Mouse (Mus musculus) limb, embryonic 15.5 days (tissue): ENCODE measurements around the gene Gm20388. TPM values are rescaled to one million over a fixed set of nuclear protein-coding genes. Genes with fewer than 3 reads are reported as not detected.

Experiments
- ATAC-seq: fragments of 200-750 bp; cut with Nextera tagmentation; 2 replicates; pipeline ENCODE4 v1.8.0; 2017; ENCODE audit warnings: low read depth, moderate TSS enrichment; ENCODE audit not compliant: insufficient number of reproducible peaks, low FRiP score, low TSS enrichment
- H3K27ac ChIP-seq: fragments of 300-500 bp; sonication (generic); 2 replicates; pipeline ENCODE4 v1.5.1; 2015; ENCODE audit warnings: moderate library complexity, mild to moderate bottlenecking, inconsistent platforms
- H3K27me3 ChIP-seq: fragments of 300-500 bp; sonication (generic); 2 replicates; pipeline ENCODE4 v1.6.1; 2015; ENCODE audit warnings: inconsistent platforms
- H3K36me3 ChIP-seq: fragments of 300-500 bp; sonication (generic); 2 replicates; pipeline ENCODE4 v1.6.1; 2015; ENCODE audit warnings: inconsistent platforms
- H3K4me1 ChIP-seq: fragments of 300-500 bp; sonication (generic); 2 replicates; pipeline ENCODE4 v1.6.1; 2015; ENCODE audit warnings: inconsistent platforms
- H3K4me2 ChIP-seq: fragments of 300-500 bp; sonication (generic); 2 replicates; pipeline ENCODE4 v1.6.1; 2015; ENCODE audit warnings: mild to moderate bottlenecking, inconsistent platforms
- H3K4me3 ChIP-seq: fragments of 300-500 bp; sonication (generic); 2 replicates; pipeline ENCODE4 v1.5.1; 2015; ENCODE audit warnings: mild to moderate bottlenecking, inconsistent platforms
- H3K9ac ChIP-seq: fragments of 300-500 bp; sonication (generic); 2 replicates; pipeline ENCODE4 v1.6.1; 2015; ENCODE audit warnings: inconsistent platforms
- H3K9me3 ChIP-seq: fragments of 300-500 bp; sonication (generic); 2 replicates; pipeline ENCODE4 v1.6.1; 2016; ENCODE audit warnings: inconsistent platforms
- WGBS: fragments of 180-500 bp; shearing (Covaris S2); methylation state at CpG from one replicate; pipeline ENCODE4 v1.1.7; 2015; 5-methylcytosine and 5-hydroxymethylcytosine counted together
- polyA plus RNA-seq: library from polyadenylated mRNA; unstranded; fragments of >200 nt; fragmentation: Nextera tagmentation; extraction: Ambion mirVana; gene quantifications from 2 replicates; pipeline ENCODE4 v1.2.1, GENCODE M21; 2015

The Gm20388 gene
- polyA plus RNA-seq, 1 experiment from 2014 or later: 4.9 TPM

DNA sequence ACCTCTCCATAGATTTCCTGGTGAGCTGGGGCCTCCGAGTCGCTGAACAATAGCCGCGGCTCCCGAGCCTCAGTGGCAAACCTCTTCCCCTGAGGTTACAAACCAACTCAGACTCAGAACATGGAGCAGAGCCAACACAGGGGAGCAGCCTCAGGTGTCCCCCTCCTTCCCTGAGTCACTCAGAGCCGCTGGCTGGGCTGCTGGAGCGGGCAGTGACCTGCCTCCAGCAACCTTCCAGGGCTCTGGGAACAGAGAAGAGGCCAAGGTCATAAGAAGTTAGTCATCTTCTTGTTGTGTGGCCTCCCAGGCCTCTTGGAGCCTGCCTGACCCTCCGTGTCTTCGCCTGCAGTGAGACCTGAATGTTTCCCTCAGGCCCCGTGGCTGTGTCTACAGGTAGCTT, 1107.6 kb downstream of the Gm20388 start:
- H3K4me2 ChIP-seq: no peak overlapping the region
- H3K9ac ChIP-seq: no peak overlapping the region
- no peaks in the 10 kb centered on the region for H3K36me3 ChIP-seq
- H3K27ac ChIP-seq: no peak overlapping the region
- H3K4me1 ChIP-seq: peaks cover 8% of the 10 kb centered on the region; the same call in 1 of the 2 replicates
- H3K27me3 ChIP-seq: peaks cover 68% of the 10 kb centered on the region
- no peak overlapping the region for H3K4me3 ChIP-seq
- ATAC-seq: no peak
- no peaks in the 10 kb centered on the region for H3K9me3 ChIP-seq
- WGBS: 78% methylated on average over 10 of the region's 10 CpGs

DNA sequence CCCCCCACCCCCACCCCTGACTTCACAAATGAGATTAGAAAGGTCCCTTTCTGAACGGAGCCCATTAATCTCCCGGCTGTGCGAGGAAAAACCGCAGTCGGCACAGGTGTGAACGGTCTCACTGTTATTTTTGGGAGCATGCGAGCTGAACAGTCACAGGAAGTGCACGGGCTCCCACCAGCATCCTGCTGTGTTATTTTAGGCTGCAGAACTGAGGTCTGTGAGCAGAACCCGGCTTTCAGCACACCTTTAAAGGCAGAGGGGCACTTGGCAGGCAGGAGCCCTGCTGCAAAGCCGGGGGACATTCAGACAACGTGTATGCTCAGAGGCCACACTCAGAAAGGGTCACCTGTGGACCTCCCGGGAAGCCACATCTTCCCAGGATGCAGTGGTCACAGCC, 1110.8 kb downstream of the Gm20388 start:
- Histone ChIP-seq H3K9me3 (no peaks in the 10 kb centered on the region), H3K4me1 (peaks cover 11% of the 10 kb centered on the region; the same call in 1 of the 2 replicates), H3K27me3 (peaks cover 78% of the 10 kb centered on the region), H3K4me3 (no peak overlapping the region), H3K4me2 (no peak overlapping the region), H3K36me3 (no peaks in the 10 kb centered on the region), H3K27ac (no peak overlapping the region), H3K9ac (no peak overlapping the region)
- ATAC-seq: no peak
- WGBS: 22% methylated on average over 12 of the region's 12 CpGs

DNA sequence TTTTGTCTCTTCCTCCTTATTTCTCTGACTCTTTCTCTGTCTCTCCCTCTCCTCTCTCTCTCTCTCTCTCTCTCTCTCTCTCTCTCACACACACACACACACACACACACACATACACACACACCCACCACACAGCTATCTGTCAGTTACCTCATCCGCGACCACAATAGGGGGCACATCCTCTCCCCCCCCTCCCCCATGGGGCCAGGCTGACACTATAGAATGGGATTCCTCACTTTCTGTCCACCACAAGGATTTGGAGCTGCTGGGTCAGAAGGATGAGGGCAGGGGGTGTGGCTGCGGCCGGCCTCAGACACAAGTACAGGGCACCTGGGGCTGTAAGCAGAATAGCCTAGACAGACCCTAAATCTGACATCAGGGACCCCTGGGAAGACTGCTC, 1112.4 kb downstream of the Gm20388 start:
- H3K27ac ChIP-seq: no peak overlapping the region
- peaks cover 82% of the 10 kb centered on the region for H3K27me3 ChIP-seq
- 88% methylated on average over 4 of the region's 4 CpGs for WGBS
- H3K9me3 ChIP-seq: no peaks in the 10 kb centered on the region
- H3K9ac ChIP-seq: no peak overlapping the region
- no peaks in the 10 kb centered on the region for H3K36me3 ChIP-seq
- peaks cover 17% of the 10 kb centered on the region for H3K4me1 ChIP-seq
- no peak overlapping the region for H3K4me2 ChIP-seq
- no peak for ATAC-seq
- no peak overlapping the region for H3K4me3 ChIP-seq

DNA sequence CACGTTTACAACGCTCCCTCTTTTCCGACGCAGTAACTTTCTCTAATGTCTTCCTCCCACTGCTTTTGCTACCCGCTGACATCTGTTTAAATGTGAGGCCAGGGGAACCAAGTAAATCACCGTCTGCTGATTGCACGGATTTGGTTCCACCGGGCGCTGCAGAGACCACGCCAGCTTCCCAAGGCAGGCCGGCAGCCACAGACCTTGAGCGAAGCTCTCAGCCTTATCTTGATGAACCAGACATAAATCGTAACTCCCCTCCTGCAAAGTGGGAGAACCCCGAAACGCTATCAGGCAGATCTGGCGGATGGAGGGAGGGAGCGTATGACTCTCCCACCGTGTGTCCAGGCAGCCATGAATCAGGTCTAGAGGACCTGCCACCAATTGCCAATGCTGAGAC, 1113.1 kb downstream of the Gm20388 start:
- Histone ChIP-seq H3K4me2 (no peak overlapping the region), H3K27me3 (peaks cover 76% of the 10 kb centered on the region), H3K9ac (no peak overlapping the region), H3K4me1 (peaks cover 17% of the 10 kb centered on the region), H3K36me3 (no peaks in the 10 kb centered on the region), H3K27ac (no peak overlapping the region), H3K9me3 (no peaks in the 10 kb centered on the region), H3K4me3 (no peak overlapping the region)
- no peak for ATAC-seq
- 17% methylated on average over 18 of the region's 18 CpGs for WGBS

DNA sequence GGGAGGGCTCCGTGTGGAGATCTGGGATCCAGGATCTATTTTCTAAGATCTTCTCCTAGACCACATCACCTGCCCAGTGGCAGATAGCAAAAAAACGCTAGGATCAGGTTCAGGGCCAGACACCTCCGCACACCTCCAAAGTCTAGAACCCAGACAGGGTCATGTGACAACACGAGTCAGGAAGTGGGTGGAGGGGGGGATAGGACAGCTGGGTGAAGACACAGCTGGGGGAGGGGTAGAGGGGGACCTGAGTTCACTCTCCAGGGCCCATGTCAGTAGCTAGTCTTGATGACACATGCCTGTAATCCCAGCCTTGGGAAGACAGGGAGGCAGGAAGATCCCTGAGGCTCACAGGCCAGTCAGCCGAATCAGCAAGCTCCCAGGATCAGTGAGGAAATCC, 1114.8 kb downstream of the Gm20388 start:
- 61% methylated on average over 5 of the region's 5 CpGs for WGBS

DNA sequence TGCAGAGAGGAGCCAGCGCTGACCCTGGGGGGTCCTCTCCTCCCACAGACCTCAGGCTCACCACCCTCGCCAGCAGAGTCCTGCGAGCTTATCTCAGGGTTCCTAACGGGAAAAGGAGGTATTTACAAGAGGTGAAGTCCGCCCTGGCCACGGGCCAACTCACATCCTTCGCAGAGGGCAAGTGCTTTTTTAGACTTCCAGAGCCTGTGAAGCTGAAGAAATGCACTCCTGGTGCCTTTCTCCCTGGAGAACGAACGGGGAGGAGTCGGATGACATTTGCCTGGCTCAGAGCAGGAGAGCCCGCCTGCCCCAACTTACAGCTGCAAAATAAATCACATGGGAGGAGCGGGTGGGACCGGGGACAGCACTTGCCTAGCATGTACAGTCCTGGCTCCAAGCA, 1117.1 kb downstream of the Gm20388 start:
- no peak overlapping the region for H3K27ac ChIP-seq
- no peak; the same call in 1 of the 2 replicates for ATAC-seq
- H3K9me3 ChIP-seq: no peaks in the 10 kb centered on the region
- peaks cover 12% of the 10 kb centered on the region for H3K4me1 ChIP-seq
- whole genome bisulfite sequencing: 9% methylated on average over 13 of the region's 13 CpGs
- H3K9ac ChIP-seq: no peak overlapping the region
- no peak overlapping the region for H3K4me2 ChIP-seq
- no peaks in the 10 kb centered on the region for H3K36me3 ChIP-seq
- no peak overlapping the region for H3K4me3 ChIP-seq
- H3K27me3 ChIP-seq: peaks cover 78% of the 10 kb centered on the region

More for the DNA sequence above, 1114.8 kb downstream of the Gm20388 start:
- Histone ChIP-seq H3K9ac (no peak overlapping the region), H3K4me2 (no peak overlapping the region), H3K27me3 (peaks cover 80% of the 10 kb centered on the region), H3K4me1 (peaks cover 17% of the 10 kb centered on the region), H3K9me3 (no peaks in the 10 kb centered on the region), H3K27ac (no peak overlapping the region), H3K4me3 (no peak overlapping the region), H3K36me3 (no peaks in the 10 kb centered on the region)
- ATAC-seq: no peak

DNA sequence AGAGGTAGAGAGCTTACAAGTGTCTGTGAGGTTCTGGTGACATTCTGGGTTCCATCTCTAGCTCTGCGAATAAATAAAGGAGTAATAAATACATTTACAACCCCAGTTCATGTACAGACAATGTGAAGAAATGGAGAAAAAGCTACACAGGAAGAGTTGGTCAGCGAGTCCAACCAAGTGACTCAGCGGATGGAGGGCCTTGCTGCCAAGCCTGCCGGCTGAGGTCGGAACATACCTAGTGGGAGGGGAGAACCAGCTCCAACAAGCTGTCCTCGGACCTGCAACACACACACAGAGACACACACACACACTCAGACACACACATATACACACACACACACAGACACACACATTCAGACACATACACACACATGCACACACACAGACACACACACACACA, 1118.4 kb downstream of the Gm20388 start:
- Histone ChIP-seq H3K9ac (no peak overlapping the region), H3K36me3 (no peaks in the 10 kb centered on the region)
- no peak for ATAC-seq

DNA sequence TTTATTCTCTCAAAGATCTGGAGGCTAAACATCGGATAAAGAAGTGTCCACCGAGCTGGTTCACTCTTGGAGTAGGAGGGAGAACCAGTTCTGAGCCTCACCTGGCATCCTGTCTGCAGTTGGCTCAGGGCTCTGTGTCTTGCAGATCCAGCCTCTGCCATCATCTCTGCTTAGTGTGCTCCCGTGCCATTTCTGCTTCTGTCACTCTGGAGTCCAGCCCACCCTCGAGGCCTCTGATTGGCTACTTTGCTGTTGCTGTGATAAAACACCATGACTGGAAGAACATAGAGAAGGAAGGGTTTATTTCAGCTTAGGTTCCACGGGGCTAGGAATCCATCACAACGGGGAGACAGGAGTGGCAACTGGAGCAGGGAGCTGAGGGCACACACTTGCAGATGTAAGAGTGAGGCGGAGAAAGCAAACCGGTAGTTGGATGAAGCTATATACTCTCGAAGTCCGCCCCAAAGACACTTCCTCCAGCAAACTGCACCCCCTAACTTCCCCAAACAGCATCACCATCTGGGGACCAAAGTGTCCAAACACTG, 1119.9 kb downstream of the Gm20388 start:
- Histone ChIP-seq H3K27ac (no peak overlapping the region), H3K9me3 (no peaks in the 10 kb centered on the region), H3K4me1 (peaks cover 14% of the 10 kb centered on the region), H3K9ac (no peak overlapping the region), H3K4me2 (no peak overlapping the region), H3K36me3 (no peaks in the 10 kb centered on the region), H3K27me3 (peaks cover 59% of the 10 kb centered on the region), H3K4me3 (no peak overlapping the region)
- WGBS: 63% methylated on average over 10 of the region's 10 CpGs
- ATAC-seq: no peak

More for the DNA sequence above, 1118.4 kb downstream of the Gm20388 start:
- H3K27ac ChIP-seq: no peak overlapping the region
- peaks cover 72% of the 10 kb centered on the region for H3K27me3 ChIP-seq
- H3K4me2 ChIP-seq: no peak overlapping the region
- WGBS: 83% methylated on average over 6 of the region's 6 CpGs
- peaks cover 12% of the 10 kb centered on the region for H3K4me1 ChIP-seq
- H3K9me3 ChIP-seq: no peaks in the 10 kb centered on the region
- no peak overlapping the region for H3K4me3 ChIP-seq

DNA sequence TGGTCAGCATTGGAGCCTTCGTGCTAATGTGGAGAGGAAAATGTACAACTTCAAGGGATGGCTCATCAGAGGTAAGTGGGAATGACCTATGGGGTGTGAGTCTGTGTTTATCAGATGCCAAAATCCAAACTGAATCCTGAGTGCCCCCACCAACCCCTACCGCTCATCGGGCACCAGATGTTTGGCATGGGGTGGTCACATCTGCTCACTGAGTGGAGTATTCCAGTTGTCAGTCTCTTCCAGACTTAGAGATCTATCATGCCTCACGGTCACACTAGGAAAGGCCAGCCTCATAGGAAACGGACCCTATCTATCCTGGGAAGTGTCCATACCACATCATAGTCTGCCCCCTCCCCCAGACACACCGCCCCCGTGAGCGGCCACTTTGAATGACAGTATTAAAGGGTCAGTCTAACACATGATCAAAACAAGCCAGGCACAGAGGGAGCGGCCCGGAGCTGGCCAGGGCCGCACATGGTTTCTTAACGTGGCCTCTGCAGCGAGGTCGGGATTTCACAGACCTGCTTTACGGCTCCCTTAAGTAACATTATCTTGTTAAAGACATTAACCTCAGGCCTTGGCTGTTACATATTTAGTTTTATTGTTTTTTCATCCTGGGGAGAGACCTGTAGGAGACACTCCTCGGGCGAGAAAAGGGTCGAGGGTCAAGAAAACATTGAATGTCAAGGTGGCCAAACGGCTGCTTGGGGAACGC, 1122.8 kb downstream of the Gm20388 start:
- H3K4me1 ChIP-seq: peaks cover 8% of the 10 kb centered on the region; the same call in 1 of the 2 replicates
- no peak for ATAC-seq
- H3K9ac ChIP-seq: no peak overlapping the region
- H3K9me3 ChIP-seq: no peaks in the 10 kb centered on the region
- H3K36me3 ChIP-seq: no peaks in the 10 kb centered on the region
- 42% methylated on average over 20 of the region's 20 CpGs for WGBS
- no peak overlapping the region for H3K4me2 ChIP-seq
- no peak overlapping the region for H3K27ac ChIP-seq
- peaks cover 58% of the 10 kb centered on the region for H3K27me3 ChIP-seq
- no peak overlapping the region for H3K4me3 ChIP-seq

DNA sequence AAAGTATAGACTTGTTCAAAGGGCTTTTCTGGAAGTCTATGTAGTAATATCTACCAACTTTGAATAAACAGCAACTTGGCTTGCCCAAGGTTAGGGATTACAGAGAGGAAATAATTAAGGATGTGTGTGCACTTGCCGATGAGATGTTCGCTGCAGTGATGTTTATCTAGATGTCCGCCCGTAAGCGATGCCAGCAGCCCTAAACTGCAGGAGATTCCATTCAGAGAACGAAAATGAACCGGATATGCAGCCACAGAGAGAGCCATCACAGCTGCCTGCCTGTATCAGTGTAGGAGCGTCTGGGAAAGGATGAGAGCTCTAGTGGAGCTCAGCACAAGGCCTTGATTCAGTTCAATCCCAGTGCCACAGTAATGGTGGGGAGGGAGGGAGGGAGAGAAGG, 1125.0 kb downstream of the Gm20388 start:
- H3K4me3 ChIP-seq: no peak overlapping the region
- no peak overlapping the region for H3K27ac ChIP-seq
- H3K9me3 ChIP-seq: no peaks in the 10 kb centered on the region
- 76% methylated on average over 8 of the region's 8 CpGs for WGBS
- H3K27me3 ChIP-seq: peaks cover 58% of the 10 kb centered on the region
- no peak overlapping the region for H3K4me2 ChIP-seq
- no peak for ATAC-seq
- no peaks in the 10 kb centered on the region for H3K36me3 ChIP-seq
- peaks cover 8% of the 10 kb centered on the region; the same call in 1 of the 2 replicates for H3K4me1 ChIP-seq
- no peak overlapping the region for H3K9ac ChIP-seq

DNA sequence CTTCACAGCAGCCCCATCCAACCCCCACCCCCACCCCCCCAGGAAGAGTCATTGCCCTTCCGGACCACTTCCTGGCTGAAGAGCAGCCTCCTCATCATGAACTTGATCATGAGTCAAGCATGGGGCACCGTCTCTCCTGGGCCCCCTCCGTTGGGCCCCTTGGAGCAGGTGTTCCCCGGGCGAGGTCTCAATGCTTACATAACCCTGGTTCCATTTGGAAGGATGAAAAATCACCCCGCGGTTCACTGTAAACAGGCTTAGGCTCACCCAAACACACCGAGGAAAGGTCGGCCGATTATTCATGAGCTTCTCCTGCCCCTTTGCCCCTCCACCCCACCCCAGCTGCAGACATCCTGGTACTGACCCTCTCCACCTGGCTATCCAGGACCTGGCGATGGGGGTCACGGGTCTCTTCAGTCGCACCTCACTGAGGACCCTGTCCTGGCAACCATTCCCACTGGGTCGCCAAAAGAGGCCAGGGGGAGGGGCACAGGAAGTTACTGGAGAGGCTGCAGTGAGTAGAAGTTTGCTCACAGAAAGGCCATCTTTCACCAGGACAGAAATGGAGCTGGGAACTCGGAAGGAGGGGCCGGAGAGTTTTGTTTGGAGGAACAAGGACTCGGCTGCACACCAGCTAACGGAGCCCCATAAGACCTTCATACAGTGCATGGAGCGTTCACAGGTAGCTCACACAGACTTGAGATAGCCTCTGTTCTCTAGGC, 1133.2 kb downstream of the Gm20388 start:
- Histone ChIP-seq H3K36me3 (no peaks in the 10 kb centered on the region), H3K4me1 (no peaks in the 10 kb centered on the region), H3K9me3 (no peaks in the 10 kb centered on the region), H3K9ac (no peak overlapping the region), H3K27ac (no peak overlapping the region), H3K4me2 (no peak overlapping the region), H3K27me3 (peaks cover 21% of the 10 kb centered on the region), H3K4me3 (no peak overlapping the region)
- 56% methylated on average over 19 of the region's 19 CpGs for WGBS
- no peak for ATAC-seq

DNA sequence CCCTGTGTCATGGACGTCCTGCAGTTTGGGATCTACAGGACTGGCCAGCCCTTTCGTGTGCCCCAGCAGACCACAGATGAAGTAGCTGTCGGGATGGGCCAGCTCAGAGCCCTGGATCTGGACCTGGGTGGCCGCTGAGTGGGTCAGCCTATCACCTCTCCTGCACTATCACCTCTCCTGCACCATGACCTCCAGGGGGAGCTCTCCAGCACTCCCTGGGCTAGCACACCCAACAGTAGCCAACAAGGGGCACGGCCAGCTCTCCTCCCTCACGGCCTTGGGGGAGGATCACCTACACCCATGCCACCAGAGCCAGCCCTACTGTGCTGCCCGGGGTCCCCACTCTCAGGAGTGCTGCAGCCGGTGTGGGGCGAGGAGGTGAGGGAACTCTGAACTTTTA, 1136.8 kb downstream of the Gm20388 start:
- ATAC-seq: peak; percentile 13; the same call in 1 of the 2 replicates
- H3K4me1 ChIP-seq: peaks cover 3% of the 10 kb centered on the region; the same call in 1 of the 2 replicates
- H3K9ac ChIP-seq: no peak overlapping the region
- peaks cover 23% of the 10 kb centered on the region; the same call in 1 of the 2 replicates for H3K27me3 ChIP-seq
- H3K4me2 ChIP-seq: no peak overlapping the region
- no peak overlapping the region for H3K27ac ChIP-seq
- H3K4me3 ChIP-seq: no peak overlapping the region
- 66% methylated on average over 9 of the region's 9 CpGs for WGBS
- H3K36me3 ChIP-seq: no peaks in the 10 kb centered on the region
- no peaks in the 10 kb centered on the region for H3K9me3 ChIP-seq
